Mouse (Mus musculus) lung, embryonic 15.5 days (tissue): Measurements from ENCODE around the gene Rer1. TPM values are rescaled to one million over a fixed set of nuclear protein-coding genes. Genes with fewer than 3 reads are reported as not detected.
A peak's percentile ranks its signal among the peaks of the same experiment; 100 is the strongest.

Experiments
- ATAC-seq: fragments of 200-750 bp; cut with Nextera tagmentation; 2 replicates; pipeline ENCODE4 v1.8.0; 2017; ENCODE audit warnings: moderate number of reproducible peaks, borderline replicate concordance; ENCODE audit not compliant: low FRiP score, low TSS enrichment; ENCODE audit errors: extremely low read depth
- H3K27ac ChIP-seq: fragments of 300-500 bp; sonication (generic); 2 replicates; pipeline ENCODE4 v1.5.1; 2015; ENCODE audit warnings: moderate library complexity, mild to moderate bottlenecking, inconsistent platforms
- H3K27me3 ChIP-seq: fragments of 300-500 bp; sonication (generic); 2 replicates; pipeline ENCODE4 v1.6.1; 2015; ENCODE audit warnings: inconsistent platforms
- H3K36me3 ChIP-seq: fragments of 300-500 bp; sonication (generic); 2 replicates; pipeline ENCODE4 v1.6.1; 2015; ENCODE audit warnings: inconsistent platforms
- H3K4me1 ChIP-seq: fragments of 300-500 bp; sonication (generic); 2 replicates; pipeline ENCODE4 v1.6.1; 2015; ENCODE audit warnings: inconsistent platforms
- H3K4me2 ChIP-seq: fragments of 300-500 bp; sonication (generic); 2 replicates; pipeline ENCODE4 v1.6.1; 2015; ENCODE audit warnings: inconsistent platforms, mild to moderate bottlenecking, moderate library complexity
- H3K4me3 ChIP-seq: fragments of 300-500 bp; sonication (generic); 2 replicates; pipeline ENCODE4 v1.5.1; 2015; ENCODE audit warnings: mild to moderate bottlenecking, inconsistent platforms
- H3K9ac ChIP-seq: fragments of 300-500 bp; sonication (generic); 2 replicates; pipeline ENCODE4 v1.6.1; 2015; ENCODE audit warnings: inconsistent platforms
- H3K9me3 ChIP-seq: fragments of 300-500 bp; sonication (generic); 2 replicates; pipeline ENCODE4 v1.6.1; 2016; ENCODE audit warnings: inconsistent platforms
- WGBS: fragments of 180-500 bp; shearing (Covaris S2); methylation state at CpG from one replicate; pipeline ENCODE4 v1.1.7; 2015; 5-methylcytosine and 5-hydroxymethylcytosine counted together
- polyA plus RNA-seq: library from polyadenylated mRNA; unstranded; fragments of >200 nt; fragmentation: Nextera tagmentation; extraction: Ambion mirVana; gene quantifications from 2 replicates; pipeline ENCODE4 v1.2.1, GENCODE M21; 2015

Gene Rer1
- polyA plus RNA-seq, 1 experiment from 2014 or later = 157 TPM

DNA sequence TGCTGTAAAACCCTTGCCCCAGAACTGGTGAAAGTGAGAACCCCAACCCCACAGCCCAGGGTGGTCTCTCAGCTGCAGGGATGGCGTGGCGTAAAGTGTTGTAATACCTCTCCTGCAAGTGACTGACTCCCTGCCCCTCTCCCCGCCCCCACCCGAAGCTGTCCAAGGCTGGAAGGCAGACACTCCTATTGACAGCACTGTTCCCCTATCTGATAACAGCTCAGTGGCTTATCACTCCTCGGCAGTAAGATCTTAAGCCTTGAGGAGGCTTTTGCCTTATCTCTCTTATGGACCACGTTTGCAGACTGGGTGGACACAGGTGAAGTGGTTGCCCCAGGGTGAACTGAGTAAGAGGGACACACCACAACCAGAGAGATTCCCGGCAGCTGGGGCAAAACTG is 39.1 kb upstream of the Rer1 start:
- H3K4me3 ChIP-seq = no peak overlapping the region
- WGBS = 26% methylated on average over 7 of the region's 7 CpGs
- H3K27ac ChIP-seq = no peak overlapping the region
- no peak overlapping the region for H3K4me2 ChIP-seq
- H3K9ac ChIP-seq = no peak overlapping the region
- no peak for ATAC-seq
- no peaks in the 10 kb centered on the region for H3K9me3 ChIP-seq
- H3K27me3 ChIP-seq = no peaks in the 10 kb centered on the region
- H3K4me1 ChIP-seq = peaks cover 65% of the 10 kb centered on the region
- H3K36me3 ChIP-seq = no peaks in the 10 kb centered on the region

- ATAC-seq = no peak
- no peaks in the 10 kb centered on the region for H3K27me3 ChIP-seq
- no peak overlapping the region for H3K4me2 ChIP-seq
- no peak overlapping the region for H3K9ac ChIP-seq
- no peaks in the 10 kb centered on the region for H3K36me3 ChIP-seq
- 72% methylated on average over 9 of the region's 9 CpGs for WGBS
- H3K4me3 ChIP-seq = no peak overlapping the region
- H3K4me1 ChIP-seq = peaks cover 54% of the 10 kb centered on the region
- H3K27ac ChIP-seq = 0 out of 2 replicates have a peak overlapping the region, but pooled peaks have one; percentile 93
- no peaks in the 10 kb centered on the region for H3K9me3 ChIP-seq
These were observed 37.8 kb upstream of the Rer1 start for GRCm38 (mm10) chr4:155123868-155124534.

DNA sequence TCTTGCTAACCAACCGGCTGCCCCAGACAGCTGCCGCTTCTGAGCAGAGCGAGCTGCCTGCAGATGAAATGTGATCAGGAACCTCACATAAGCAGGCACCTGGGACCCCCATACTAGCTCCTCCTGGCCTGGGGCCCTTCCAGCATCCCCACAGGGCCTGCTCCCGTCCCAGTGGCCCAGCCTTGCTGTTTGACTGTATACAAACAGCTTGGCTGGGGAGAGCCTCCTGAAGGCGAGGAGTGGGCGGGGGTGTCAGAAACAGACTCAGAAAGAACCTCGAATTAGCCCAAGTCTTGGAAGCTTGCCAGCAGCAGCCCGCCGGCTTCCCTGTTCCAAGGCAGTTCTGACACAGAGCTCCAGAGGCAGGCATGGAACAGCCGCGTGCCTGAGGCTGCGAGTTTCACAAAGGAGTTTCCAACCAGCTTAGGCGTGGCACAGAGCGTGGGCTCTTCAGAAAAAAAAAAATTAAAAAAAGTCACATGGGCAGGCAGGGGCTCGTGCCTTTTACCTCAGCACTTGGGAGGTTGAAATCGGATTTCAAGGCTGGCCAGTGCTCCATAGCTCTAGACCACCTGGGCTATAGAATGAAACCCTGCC is 36.4 kb upstream of the Rer1 start:
- peak; percentile 81 for ATAC-seq
- no peak overlapping the region for H3K4me3 ChIP-seq
- peaks cover 53% of the 10 kb centered on the region for H3K4me1 ChIP-seq

DNA sequence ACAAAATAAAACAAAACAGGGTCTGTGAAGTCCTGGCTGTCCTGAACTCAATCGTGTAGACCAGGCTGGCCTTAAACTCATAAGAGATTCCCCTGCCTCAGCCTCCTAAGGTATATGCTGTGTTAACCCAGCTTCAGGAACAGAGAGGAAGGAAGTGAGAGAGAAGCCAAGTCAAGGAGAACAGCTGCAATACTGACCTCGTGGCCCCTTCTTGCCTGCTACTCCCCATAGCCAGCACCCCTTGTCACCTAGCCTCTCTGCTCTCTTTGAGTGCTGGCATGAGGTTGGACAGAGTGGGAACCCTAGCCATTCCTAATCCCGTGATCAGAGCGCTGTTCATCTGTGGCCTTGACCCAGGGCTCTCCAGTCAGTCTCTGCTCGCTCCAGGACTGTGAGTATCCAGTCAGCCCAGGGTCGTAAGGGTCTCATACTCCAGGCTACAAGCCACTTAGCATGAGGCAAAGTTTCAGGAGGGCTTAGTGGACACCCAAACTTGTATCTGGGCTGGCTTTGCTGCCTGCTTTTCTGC is 35.8 kb upstream of the Rer1 start:
- H3K27me3 ChIP-seq = no peaks in the 10 kb centered on the region
- H3K36me3 ChIP-seq = no peaks in the 10 kb centered on the region
- H3K9me3 ChIP-seq = no peaks in the 10 kb centered on the region
- H3K4me3 ChIP-seq = no peak overlapping the region
- peaks cover 47% of the 10 kb centered on the region for H3K4me1 ChIP-seq
- peak overlapping the region; percentile 93 for H3K27ac ChIP-seq
- peak overlapping the region; percentile 40 for H3K4me2 ChIP-seq
- ATAC-seq = peak; percentile 20; the same call in 1 of the 2 replicates
- WGBS = 61% methylated on average over 6 of the region's 6 CpGs
- no peak overlapping the region; the same call in 1 of the 2 replicates for H3K9ac ChIP-seq

More for the DNA sequence above, 36.4 kb upstream of the Rer1 start:
- Histone ChIP-seq H3K36me3 (no peaks in the 10 kb centered on the region), H3K9ac (no peak overlapping the region; the same call in none of the 2 replicates), H3K9me3 (no peaks in the 10 kb centered on the region), H3K27ac (peak overlapping the region; percentile 93), H3K4me2 (peak overlapping the region; percentile 40), H3K27me3 (no peaks in the 10 kb centered on the region)
- 9% methylated on average over 16 of the region's 16 CpGs for WGBS

GRCm38 (mm10) chr4:155121222-155121621 is 35.0 kb upstream of the Rer1 start:
- Histone ChIP-seq H3K9ac (no peak overlapping the region), H3K9me3 (no peaks in the 10 kb centered on the region), H3K4me3 (no peak overlapping the region), H3K27ac (peak overlapping the region; percentile 93), H3K4me1 (peaks cover 40% of the 10 kb centered on the region), H3K36me3 (no peaks in the 10 kb centered on the region), H3K4me2 (no peak overlapping the region), H3K27me3 (no peaks in the 10 kb centered on the region)
- 75% methylated on average over 6 of the region's 6 CpGs for WGBS
- no peak for ATAC-seq

DNA sequence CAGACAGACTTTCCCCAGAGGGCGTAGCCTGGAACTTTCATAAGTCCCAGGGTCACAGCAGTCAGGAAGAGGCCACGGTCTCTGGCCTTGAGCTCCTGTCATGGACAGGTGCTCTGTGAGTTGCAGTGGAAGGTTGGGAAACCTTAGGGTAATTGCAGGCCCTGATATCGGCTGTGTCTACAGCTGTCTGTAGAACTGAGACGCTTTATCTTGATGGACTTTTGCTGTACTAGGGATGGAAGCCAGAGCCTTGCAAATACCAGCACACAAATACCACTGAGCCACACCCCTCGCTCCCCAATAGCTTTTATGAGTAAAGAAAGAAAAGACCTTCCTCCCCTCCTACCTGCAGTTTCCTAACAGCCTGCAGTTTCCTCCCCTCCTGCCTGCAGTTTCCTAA is 34.4 kb upstream of the Rer1 start:
- H3K27ac ChIP-seq = peak overlapping the region; percentile 93
- H3K4me3 ChIP-seq = no peak overlapping the region
- H3K36me3 ChIP-seq = no peaks in the 10 kb centered on the region
- no peaks in the 10 kb centered on the region for H3K27me3 ChIP-seq
- peaks cover 36% of the 10 kb centered on the region for H3K4me1 ChIP-seq
- ATAC-seq = no peak
- H3K4me2 ChIP-seq = no peak overlapping the region
- WGBS = 58% methylated on average over 5 of the region's 5 CpGs
- H3K9me3 ChIP-seq = no peaks in the 10 kb centered on the region
- H3K9ac ChIP-seq = no peak overlapping the region

GRCm38 (mm10) chr4:155120038-155120437 is 33.9 kb upstream of the Rer1 start:
- no peak overlapping the region for H3K4me2 ChIP-seq
- H3K36me3 ChIP-seq = no peaks in the 10 kb centered on the region
- WGBS = 81% methylated on average over 7 of the region's 7 CpGs
- peaks cover 31% of the 10 kb centered on the region for H3K4me1 ChIP-seq
- H3K27ac ChIP-seq = peak overlapping the region; percentile 93; the same call in 1 of the 2 replicates
- ATAC-seq = no peak
- no peaks in the 10 kb centered on the region for H3K27me3 ChIP-seq
- H3K9ac ChIP-seq = no peak overlapping the region
- no peaks in the 10 kb centered on the region for H3K9me3 ChIP-seq
- no peak overlapping the region for H3K4me3 ChIP-seq

- no peak for ATAC-seq
- H3K4me2 ChIP-seq = no peak overlapping the region
- 92% methylated on average over 10 of the region's 10 CpGs for WGBS
- no peak overlapping the region for H3K9ac ChIP-seq
- H3K9me3 ChIP-seq = no peaks in the 10 kb centered on the region
- H3K4me1 ChIP-seq = peaks cover 34% of the 10 kb centered on the region
- H3K27me3 ChIP-seq = no peaks in the 10 kb centered on the region
- no peak overlapping the region for H3K4me3 ChIP-seq
- no peak overlapping the region for H3K27ac ChIP-seq
- no peaks in the 10 kb centered on the region for H3K36me3 ChIP-seq
These were observed 32.1 kb upstream of the Rer1 start for GRCm38 (mm10) chr4:155118278-155118677.

DNA sequence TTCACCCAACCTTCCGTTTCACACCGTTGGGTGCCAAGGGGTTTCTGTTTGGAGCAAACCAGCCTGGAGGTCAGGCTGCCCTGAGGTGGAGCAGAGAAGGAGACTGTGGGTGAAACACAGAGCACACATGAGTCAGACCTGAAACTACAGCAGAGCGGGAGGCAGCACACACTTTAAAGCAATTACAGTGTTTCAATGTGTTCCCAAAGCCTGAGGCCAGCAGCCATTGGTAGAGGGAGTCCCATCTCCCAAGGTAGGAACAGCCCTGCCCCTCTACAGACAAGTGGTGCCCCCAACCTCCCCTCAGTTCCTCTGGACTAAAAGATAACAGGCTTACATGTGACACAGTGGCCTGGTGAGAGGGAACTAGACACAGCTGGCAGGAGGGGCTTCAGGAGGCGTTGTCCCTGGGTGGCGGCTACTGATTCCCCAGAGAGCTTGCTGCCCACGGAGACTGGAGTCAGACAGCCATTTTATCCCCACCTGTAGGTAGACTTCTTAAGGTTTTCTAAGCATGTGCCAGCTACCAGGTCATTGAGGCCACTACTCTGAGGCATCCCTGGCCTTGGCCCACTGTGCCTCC is 31.3 kb upstream of the Rer1 start:
- H3K36me3 ChIP-seq = no peaks in the 10 kb centered on the region
- no peak overlapping the region for H3K9ac ChIP-seq
- no peak for ATAC-seq
- H3K27ac ChIP-seq = no peak overlapping the region
- no peak overlapping the region for H3K4me3 ChIP-seq
- peaks cover 26% of the 10 kb centered on the region for H3K4me1 ChIP-seq
- no peaks in the 10 kb centered on the region for H3K27me3 ChIP-seq
- WGBS = 76% methylated on average over 6 of the region's 6 CpGs
- H3K9me3 ChIP-seq = no peaks in the 10 kb centered on the region
- H3K4me2 ChIP-seq = no peak overlapping the region

GRCm38 (mm10) chr4:155116607-155117006 is 30.4 kb upstream of the Rer1 start:
- H3K4me2 ChIP-seq = no peak overlapping the region
- no peak for ATAC-seq
- H3K36me3 ChIP-seq = no peaks in the 10 kb centered on the region
- H3K27ac ChIP-seq = no peak overlapping the region
- no peaks in the 10 kb centered on the region for H3K27me3 ChIP-seq
- H3K9ac ChIP-seq = no peak overlapping the region
- no peak overlapping the region for H3K4me3 ChIP-seq
- H3K4me1 ChIP-seq = peaks cover 18% of the 10 kb centered on the region
- WGBS = 66% methylated on average over 4 of the region's 4 CpGs
- no peaks in the 10 kb centered on the region for H3K9me3 ChIP-seq

- no peaks in the 10 kb centered on the region for H3K27me3 ChIP-seq
- H3K4me1 ChIP-seq = peaks cover 13% of the 10 kb centered on the region
- WGBS = 59% methylated on average over 8 of the region's 8 CpGs
- no peak overlapping the region for H3K4me2 ChIP-seq
- H3K9ac ChIP-seq = no peak overlapping the region
- H3K36me3 ChIP-seq = no peaks in the 10 kb centered on the region
- peak overlapping the region; percentile 42; the same call in 1 of the 2 replicates for H3K27ac ChIP-seq
- H3K4me3 ChIP-seq = no peak overlapping the region
- H3K9me3 ChIP-seq = no peaks in the 10 kb centered on the region
- ATAC-seq = no peak
These were observed 27.7 kb upstream of the Rer1 start for GRCm38 (mm10) chr4:155113766-155114410.
